ENCODE assay signal across 1 mouse cellular context in the genomic region with DNA sequence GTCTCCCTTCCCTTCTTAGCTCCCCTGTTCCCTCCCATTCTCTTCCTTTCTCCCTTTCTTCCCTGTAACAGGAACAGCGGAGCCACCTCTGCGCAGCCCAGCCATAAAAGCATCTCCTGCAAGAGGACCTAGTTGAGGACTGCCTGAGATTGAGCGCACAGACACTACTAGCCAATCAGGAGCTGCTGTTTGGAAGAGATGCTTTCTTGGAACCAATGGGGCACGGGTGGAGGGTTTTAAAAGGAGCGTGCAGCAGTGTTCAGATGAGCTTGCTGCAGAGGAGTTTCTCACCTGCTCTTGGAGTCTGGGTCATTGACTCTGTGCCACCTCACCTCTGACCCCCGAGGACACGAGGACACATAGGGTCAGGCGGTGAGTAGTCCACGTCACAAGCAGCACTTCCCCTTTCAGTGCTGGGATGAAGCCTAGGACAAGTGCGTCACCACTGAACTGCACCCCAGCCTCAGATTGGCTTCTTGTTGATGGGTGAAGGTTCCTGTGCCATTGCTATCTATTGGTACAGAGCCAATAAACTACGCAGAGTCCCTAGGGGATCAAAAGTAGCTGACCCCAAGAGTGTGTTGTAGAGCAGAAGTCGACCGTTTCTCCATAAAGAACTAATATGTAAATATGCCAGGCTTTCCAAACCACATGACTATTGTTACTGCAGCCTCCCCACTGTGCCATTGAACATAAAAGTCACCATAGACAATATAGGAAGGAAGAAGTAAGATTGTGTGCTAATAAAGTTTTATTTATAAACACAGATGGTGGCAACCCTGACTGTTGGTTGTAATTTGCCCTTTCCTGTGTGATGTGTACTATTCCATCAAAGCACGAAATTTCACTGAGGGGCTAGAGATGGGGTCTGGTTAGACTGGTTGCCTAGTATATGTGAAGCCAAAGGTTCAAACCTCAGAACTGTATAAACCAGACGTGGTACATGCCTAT.
A peak's percentile ranks its signal among the peaks of the same experiment; 100 is the strongest.
TF ChIP-seq lines count a peak whose summit lies in the region.

No protein-coding gene starts in this region.

TF ChIP-seq in MEL, 35 proteins besides CTCF, POLR2A, EP300 and RAD21 (continued from another document):
- no peak for TF ChIP-seq NRF1 (IDR thresholded peaks at IDR 0.05; ENCODE audit: insufficient read depth, low read depth, low read length, poor library complexity, severe bottlenecking)
- TF ChIP-seq MEF2A (IDR thresholded peaks at IDR 0.05; ENCODE audit: extremely low read depth, insufficient replicate concordance, low read depth, low read length, poor library complexity, severe bottlenecking), result no peak
- TF ChIP-seq MYC (IDR thresholded peaks at IDR 0.05; ENCODE audit: low read depth, low read length), result 0 out of 2 replicates have a peak, but pooled peaks have one; percentile 27
- no peak for TF ChIP-seq RCOR1 (IDR thresholded peaks at IDR 0.05; ENCODE audit: low read depth, low read length)
- peak; percentile 91 for TF ChIP-seq TBP (IDR thresholded peaks at IDR 0.05; ENCODE audit: low read depth, low read length)
- peak; percentile 7; the same call in 1 of the 2 replicates for TF ChIP-seq SIN3A (IDR thresholded peaks at IDR 0.05; ENCODE audit: low read length)
- TF ChIP-seq UBTF (IDR thresholded peaks at IDR 0.05; ENCODE audit: borderline replicate concordance, insufficient read depth, low read depth, low read length), result no peak
- peak; percentile 66 for TF ChIP-seq HCFC1 (IDR thresholded peaks at IDR 0.05; ENCODE audit: low read depth, low read length)
- TF ChIP-seq BHLHE40 (IDR thresholded peaks at IDR 0.05; ENCODE audit: borderline replicate concordance, low read depth, low read length), result no peak
- no peak for TF ChIP-seq GABPA (IDR thresholded peaks at IDR 0.05; ENCODE audit: low read depth, low read length)
- no peak for TF ChIP-seq CHD2 (IDR thresholded peaks at IDR 0.05; ENCODE audit: low read length)
- TF ChIP-seq JUND (IDR thresholded peaks at IDR 0.05; ENCODE audit: low read depth, low read length), result no peak
